Mouse (Mus musculus) midbrain, embryonic 14.5 days (tissue): ENCODE measurements around the gene Cnpy1. TPM values are rescaled to one million over a fixed set of nuclear protein-coding genes. Genes with fewer than 3 reads are reported as not detected.

Experiments
- ATAC-seq: fragments of 200-750 bp; cut with Nextera tagmentation; 2 replicates; pipeline ENCODE4 v1.8.0; 2017; ENCODE audit warnings: moderate number of reproducible peaks, moderate library complexity; ENCODE audit not compliant: low FRiP score, low TSS enrichment
- DNase-seq: peaks from one replicate; pipeline ENCODE4 v3.0.0-alpha.2; 2015
- H3K27ac ChIP-seq: fragments of 300-500 bp; sonication (generic); replicated peaks from 2 replicates; pipeline ENCODE4 v1.5.1; 2014; ENCODE audit warnings: mild to moderate bottlenecking, low read depth, low read length, moderate library complexity
- H3K27me3 ChIP-seq: fragments of 300-500 bp; sonication (generic); 2 replicates; pipeline ENCODE4 v1.6.1; 2014; ENCODE audit warnings: low read length, control low read depth, mixed read lengths; ENCODE audit not compliant: control insufficient read depth, insufficient read depth
- H3K36me3 ChIP-seq: fragments of 300-500 bp; sonication (generic); 2 replicates; pipeline ENCODE4 v1.6.1; 2014; ENCODE audit warnings: low read length, control low read depth; ENCODE audit not compliant: control insufficient read depth, insufficient read depth
- H3K4me1 ChIP-seq: fragments of 300-500 bp; sonication (generic); 2 replicates; pipeline ENCODE4 v1.6.1; 2014; ENCODE audit warnings: mild to moderate bottlenecking, antibody characterized with exemption, low read length, control low read depth; ENCODE audit not compliant: control insufficient read depth, insufficient read depth
- H3K4me2 ChIP-seq: fragments of 300-500 bp; sonication (generic); 2 replicates; pipeline ENCODE4 v1.6.1; 2014; ENCODE audit warnings: mild to moderate bottlenecking, low read length, moderate library complexity
- H3K4me3 ChIP-seq: fragments of 300-500 bp; sonication (generic); replicated peaks from 2 replicates; pipeline ENCODE4 v1.5.1; 2014; ENCODE audit warnings: low read depth, low read length
- H3K9ac ChIP-seq: fragments of 300-500 bp; sonication (generic); replicated peaks from 2 replicates; pipeline ENCODE4 v1.6.1; 2014; ENCODE audit warnings: mild to moderate bottlenecking, low read length, moderate library complexity
- H3K9me3 ChIP-seq: fragments of 300-500 bp; sonication (generic); 2 replicates; pipeline ENCODE4 v1.6.1; 2016; ENCODE audit warnings: low read length, control low read depth, mixed read lengths; ENCODE audit not compliant: control insufficient read depth
- WGBS: fragments of 180-500 bp; shearing (Covaris S2); extraction: QIAGEN DNeasy Blood & Tissue Kit; methylation state at CpG from one replicate; pipeline ENCODE4 v1.1.7; 2014; 5-methylcytosine and 5-hydroxymethylcytosine counted together
- polyA plus RNA-seq: library from polyadenylated mRNA; unstranded; fragments of >200 nt; fragmentation: Nextera tagmentation; extraction: Ambion mirVana; gene quantifications from 2 replicates; pipeline ENCODE4 v1.2.1, GENCODE M21; 2014

Cnpy1 gene
- polyA plus RNA-seq, 1 experiment from 2014 or later, result 99.4 TPM

- Histone ChIP-seq H3K27ac (no peak overlapping the region), H3K4me2 (no peak overlapping the region), H3K4me3 (no peak overlapping the region), H3K9me3 (no peaks in the 10 kb centered on the region), H3K9ac (no peak overlapping the region), H3K27me3 (no peaks in the 10 kb centered on the region), H3K4me1 (no peaks in the 10 kb centered on the region), H3K36me3 (no peaks in the 10 kb centered on the region)
- ATAC-seq (no peak), DNase-seq (no peak)
- 41% methylated on average over 2 of the region's 2 CpGs for WGBS
Measured at GRCm38 (mm10) chr5:28267576-28267975, 22.0 kb upstream of the Cnpy1 start.

- ATAC-seq, result no peak
Measured at GRCm38 (mm10) chr5:28265653-28266052, 20.0 kb upstream of the Cnpy1 start.

GRCm38 (mm10) chr5:28263852-28264251, 18.2 kb upstream of the Cnpy1 start:
- Histone ChIP-seq H3K27me3 (no peaks in the 10 kb centered on the region), H3K4me3 (no peak overlapping the region), H3K4me1 (no peaks in the 10 kb centered on the region), H3K36me3 (no peaks in the 10 kb centered on the region), H3K9ac (no peak overlapping the region), H3K4me2 (no peak overlapping the region), H3K27ac (no peak overlapping the region), H3K9me3 (no peaks in the 10 kb centered on the region)
- WGBS, result 31% methylated on average over 1 of the region's 1 CpGs
- ATAC-seq (no peak), DNase-seq (no peak)

More at GRCm38 (mm10) chr5:28265653-28266052, 20.0 kb upstream of the Cnpy1 start:
- no peaks in the 10 kb centered on the region for H3K36me3 ChIP-seq
- H3K27ac ChIP-seq, result no peak overlapping the region
- DNase-seq, result no peak
- H3K4me2 ChIP-seq, result no peak overlapping the region
- H3K4me1 ChIP-seq, result no peaks in the 10 kb centered on the region
- no peaks in the 10 kb centered on the region for H3K9me3 ChIP-seq
- H3K4me3 ChIP-seq, result no peak overlapping the region
- no peaks in the 10 kb centered on the region for H3K27me3 ChIP-seq
- no peak overlapping the region for H3K9ac ChIP-seq

GRCm38 (mm10) chr5:28262070-28262469, 16.5 kb upstream of the Cnpy1 start:
- 92% methylated on average over 5 of the region's 5 CpGs for WGBS
- ATAC-seq (no peak), DNase-seq (no peak)
- Histone ChIP-seq H3K4me1 (no peaks in the 10 kb centered on the region), H3K4me3 (no peak overlapping the region), H3K4me2 (no peak overlapping the region), H3K27me3 (no peaks in the 10 kb centered on the region), H3K9ac (no peak overlapping the region), H3K9me3 (no peaks in the 10 kb centered on the region), H3K36me3 (no peaks in the 10 kb centered on the region), H3K27ac (no peak overlapping the region)

GRCm38 (mm10) chr5:28259939-28260338, 14.3 kb upstream of the Cnpy1 start:
- Histone ChIP-seq H3K4me3 (no peak overlapping the region), H3K9ac (no peak overlapping the region), H3K9me3 (no peaks in the 10 kb centered on the region), H3K4me1 (no peaks in the 10 kb centered on the region), H3K4me2 (no peak overlapping the region), H3K27me3 (no peaks in the 10 kb centered on the region), H3K36me3 (no peaks in the 10 kb centered on the region), H3K27ac (no peak overlapping the region)
- DNase-seq (no peak), ATAC-seq (no peak)
- 86% methylated on average over 1 of the region's 1 CpGs for WGBS

- no peak overlapping the region for H3K27ac ChIP-seq
- no peaks in the 10 kb centered on the region for H3K36me3 ChIP-seq
- H3K4me1 ChIP-seq, result no peaks in the 10 kb centered on the region
- DNase-seq (no peak), ATAC-seq (no peak)
- no peak overlapping the region for H3K4me2 ChIP-seq
- H3K27me3 ChIP-seq, result no peaks in the 10 kb centered on the region
- H3K4me3 ChIP-seq, result no peak overlapping the region
- H3K9ac ChIP-seq, result no peak overlapping the region
- WGBS, result 56% methylated on average over 1 of the region's 1 CpGs
- no peaks in the 10 kb centered on the region for H3K9me3 ChIP-seq
Measured at GRCm38 (mm10) chr5:28259385-28259784, 13.8 kb upstream of the Cnpy1 start.

- no peaks in the 10 kb centered on the region for H3K4me1 ChIP-seq
- no peak overlapping the region for H3K9ac ChIP-seq
- no peak overlapping the region for H3K27ac ChIP-seq
- H3K9me3 ChIP-seq, result no peaks in the 10 kb centered on the region
- no peak for DNase-seq
- no peak overlapping the region for H3K4me3 ChIP-seq
- H3K4me2 ChIP-seq, result no peak overlapping the region
- no peaks in the 10 kb centered on the region for H3K36me3 ChIP-seq
- 83% methylated on average over 4 of the region's 4 CpGs for WGBS
- no peak for ATAC-seq
- no peaks in the 10 kb centered on the region for H3K27me3 ChIP-seq
Measured at GRCm38 (mm10) chr5:28257816-28258215, 12.2 kb upstream of the Cnpy1 start.

- H3K36me3 ChIP-seq, result no peaks in the 10 kb centered on the region
Measured at GRCm38 (mm10) chr5:28252999-28253398, 7.4 kb upstream of the Cnpy1 start.

GRCm38 (mm10) chr5:28252260-28252659, 6.7 kb upstream of the Cnpy1 start:
- WGBS, result 87% methylated on average over 4 of the region's 4 CpGs
- DNase-seq, result no peak

More at GRCm38 (mm10) chr5:28252999-28253398, 7.4 kb upstream of the Cnpy1 start:
- Histone ChIP-seq H3K4me2 (no peak overlapping the region), H3K4me1 (peaks cover 13% of the 10 kb centered on the region), H3K27me3 (no peaks in the 10 kb centered on the region), H3K9me3 (no peaks in the 10 kb centered on the region), H3K9ac (no peak overlapping the region), H3K27ac (no peak overlapping the region), H3K4me3 (no peak overlapping the region)
- ATAC-seq (no peak), DNase-seq (no peak)
- WGBS, result 88% methylated on average over 4 of the region's 4 CpGs

More at GRCm38 (mm10) chr5:28252260-28252659, 6.7 kb upstream of the Cnpy1 start:
- H3K4me1 ChIP-seq, result peaks cover 13% of the 10 kb centered on the region
- no peak for ATAC-seq
- H3K36me3 ChIP-seq, result no peaks in the 10 kb centered on the region
- H3K27ac ChIP-seq, result no peak overlapping the region
- H3K4me2 ChIP-seq, result no peak overlapping the region
- H3K9me3 ChIP-seq, result no peaks in the 10 kb centered on the region
- no peak overlapping the region for H3K9ac ChIP-seq
- H3K4me3 ChIP-seq, result no peak overlapping the region
- H3K27me3 ChIP-seq, result no peaks in the 10 kb centered on the region
